Mouse (Mus musculus): ENCODE results near the gene Cacna1c. TPM values are rescaled to one million over a fixed set of nuclear protein-coding genes. Genes with fewer than 3 reads are reported as not detected.

Cacna1c gene
- polyA plus RNA-seq, 1 experiment from 2014 or later: 13.7 TPM

GRCm38 (mm10) chr6:119199274-119199879 is 3.2 kb upstream of the Cacna1c start:
- Histone ChIP-seq H3K9ac (replicated peaks; ENCODE audit: low read depth, low read length) (no peak overlapping the region), H3K4me2 (ENCODE audit: low read depth, low read length) (no peak overlapping the region), H3K4me3 (ENCODE audit: low read depth, low read length) (no peak overlapping the region), H3K4me1 (ENCODE audit: control insufficient read depth, insufficient read depth, low read length) (no peaks in the 10 kb centered on the region), H3K27ac (ENCODE audit: low read depth, low read length) (no peak overlapping the region), H3K9me3 (ENCODE audit: control insufficient read depth, low read length) (no peaks in the 10 kb centered on the region), H3K36me3 (ENCODE audit: control insufficient read depth, insufficient read depth, low read length) (no peaks in the 10 kb centered on the region; the same call in 1 of the 2 replicates), H3K27me3 (ENCODE audit: control insufficient read depth, insufficient read depth, low read length) (no peaks in the 10 kb centered on the region)
- no peak for ATAC-seq (ENCODE audit: low read depth)
- 21% methylated on average over 8 of the region's 8 CpGs for WGBS

- Histone ChIP-seq H3K9ac (replicated peaks; ENCODE audit: low read depth, low read length) (no peak overlapping the region), H3K4me1 (ENCODE audit: control insufficient read depth, insufficient read depth, low read length) (no peaks in the 10 kb centered on the region), H3K36me3 (ENCODE audit: control insufficient read depth, insufficient read depth, low read length) (peaks cover 2% of the 10 kb centered on the region; the same call in 1 of the 2 replicates), H3K27ac (ENCODE audit: low read depth, low read length) (no peak overlapping the region), H3K27me3 (ENCODE audit: control insufficient read depth, insufficient read depth, low read length) (no peaks in the 10 kb centered on the region), H3K9me3 (ENCODE audit: control insufficient read depth, low read length) (no peaks in the 10 kb centered on the region), H3K4me3 (ENCODE audit: low read depth, low read length) (no peak overlapping the region), H3K4me2 (ENCODE audit: low read depth, low read length) (no peak overlapping the region)
- no peak for ATAC-seq (ENCODE audit: low read depth)
- WGBS: 36% methylated on average over 15 of the region's 15 CpGs
Measured at GRCm38 (mm10) chr6:119198534-119199273, 2.5 kb upstream of the Cacna1c start.

- no peak overlapping the region for H3K27ac ChIP-seq (ENCODE audit: low read depth, low read length)
- no peak overlapping the region for H3K4me2 ChIP-seq (ENCODE audit: low read depth, low read length)
- no peaks in the 10 kb centered on the region for H3K9me3 ChIP-seq (ENCODE audit: control insufficient read depth, low read length)
- 89% methylated on average over 7 of the region's 7 CpGs for WGBS
- H3K4me1 ChIP-seq (ENCODE audit: control insufficient read depth, insufficient read depth, low read length): no peaks in the 10 kb centered on the region
- H3K27me3 ChIP-seq (ENCODE audit: control insufficient read depth, insufficient read depth, low read length): no peaks in the 10 kb centered on the region
- H3K36me3 ChIP-seq (ENCODE audit: control insufficient read depth, insufficient read depth, low read length): peaks cover 28% of the 10 kb centered on the region
- no peak overlapping the region for H3K9ac ChIP-seq (replicated peaks; ENCODE audit: low read depth, low read length)
- ATAC-seq (ENCODE audit: low read depth): no peak
- no peak overlapping the region for H3K4me3 ChIP-seq (ENCODE audit: low read depth, low read length)
Measured at GRCm38 (mm10) chr6:119194601-119195000, 1.6 kb downstream of the Cacna1c start.

- WGBS: 83% methylated on average over 9 of the region's 9 CpGs
Measured at GRCm38 (mm10) chr6:119194161-119194560, 2.1 kb downstream of the Cacna1c start.

GRCm38 (mm10) chr6:119193571-119194154 is 2.6 kb downstream of the Cacna1c start:
- 92% methylated on average over 15 of the region's 15 CpGs for WGBS
- no peak for ATAC-seq (ENCODE audit: low read depth)
- H3K36me3 ChIP-seq (ENCODE audit: control insufficient read depth, insufficient read depth, low read length): peaks cover 30% of the 10 kb centered on the region

More at GRCm38 (mm10) chr6:119194161-119194560, 2.1 kb downstream of the Cacna1c start:
- Histone ChIP-seq H3K4me3 (ENCODE audit: low read depth, low read length) (no peak overlapping the region), H3K27ac (ENCODE audit: low read depth, low read length) (no peak overlapping the region), H3K4me2 (ENCODE audit: low read depth, low read length) (no peak overlapping the region), H3K4me1 (ENCODE audit: control insufficient read depth, insufficient read depth, low read length) (no peaks in the 10 kb centered on the region), H3K36me3 (ENCODE audit: control insufficient read depth, insufficient read depth, low read length) (peaks cover 30% of the 10 kb centered on the region), H3K27me3 (ENCODE audit: control insufficient read depth, insufficient read depth, low read length) (no peaks in the 10 kb centered on the region), H3K9ac (replicated peaks; ENCODE audit: low read depth, low read length) (no peak overlapping the region), H3K9me3 (ENCODE audit: control insufficient read depth, low read length) (no peaks in the 10 kb centered on the region)
- ATAC-seq (ENCODE audit: low read depth): no peak

GRCm38 (mm10) chr6:119191478-119191877 is 4.7 kb downstream of the Cacna1c start:
- H3K4me3 ChIP-seq (ENCODE audit: low read depth, low read length): no peak overlapping the region
- no peak for ATAC-seq (ENCODE audit: low read depth)
- H3K9me3 ChIP-seq (ENCODE audit: control insufficient read depth, low read length): no peaks in the 10 kb centered on the region
- no peaks in the 10 kb centered on the region for H3K27me3 ChIP-seq (ENCODE audit: control insufficient read depth, insufficient read depth, low read length)
- no peak overlapping the region for H3K27ac ChIP-seq (ENCODE audit: low read depth, low read length)
- H3K4me1 ChIP-seq (ENCODE audit: control insufficient read depth, insufficient read depth, low read length): no peaks in the 10 kb centered on the region
- H3K4me2 ChIP-seq (ENCODE audit: low read depth, low read length): no peak overlapping the region
- H3K36me3 ChIP-seq (ENCODE audit: control insufficient read depth, insufficient read depth, low read length): peaks cover 35% of the 10 kb centered on the region
- no peak overlapping the region for H3K9ac ChIP-seq (replicated peaks; ENCODE audit: low read depth, low read length)
- WGBS: 96% methylated on average over 4 of the region's 4 CpGs

More at GRCm38 (mm10) chr6:119193571-119194154, 2.6 kb downstream of the Cacna1c start:
- no peaks in the 10 kb centered on the region for H3K9me3 ChIP-seq (ENCODE audit: control insufficient read depth, low read length)
- H3K4me2 ChIP-seq (ENCODE audit: low read depth, low read length): no peak overlapping the region
- no peak overlapping the region for H3K27ac ChIP-seq (ENCODE audit: low read depth, low read length)
- H3K27me3 ChIP-seq (ENCODE audit: control insufficient read depth, insufficient read depth, low read length): no peaks in the 10 kb centered on the region
- no peak overlapping the region for H3K4me3 ChIP-seq (ENCODE audit: low read depth, low read length)
- no peak overlapping the region for H3K9ac ChIP-seq (replicated peaks; ENCODE audit: low read depth, low read length)
- H3K4me1 ChIP-seq (ENCODE audit: control insufficient read depth, insufficient read depth, low read length): no peaks in the 10 kb centered on the region

- ATAC-seq (ENCODE audit: low read depth): no peak
- WGBS: 69% methylated on average over 6 of the region's 6 CpGs
- no peaks in the 10 kb centered on the region for H3K9me3 ChIP-seq (ENCODE audit: control insufficient read depth, low read length)
- no peak overlapping the region for H3K4me3 ChIP-seq (ENCODE audit: low read depth, low read length)
- no peak overlapping the region for H3K27ac ChIP-seq (ENCODE audit: low read depth, low read length)
- H3K36me3 ChIP-seq (ENCODE audit: control insufficient read depth, insufficient read depth, low read length): peaks cover 28% of the 10 kb centered on the region
- no peaks in the 10 kb centered on the region for H3K27me3 ChIP-seq (ENCODE audit: control insufficient read depth, insufficient read depth, low read length)
- no peaks in the 10 kb centered on the region for H3K4me1 ChIP-seq (ENCODE audit: control insufficient read depth, insufficient read depth, low read length)
- H3K4me2 ChIP-seq (ENCODE audit: low read depth, low read length): no peak overlapping the region
- H3K9ac ChIP-seq (replicated peaks; ENCODE audit: low read depth, low read length): no peak overlapping the region
Measured at GRCm38 (mm10) chr6:119187631-119188030, 8.6 kb downstream of the Cacna1c start.

GRCm38 (mm10) chr6:119186658-119187057 is 9.6 kb downstream of the Cacna1c start:
- Histone ChIP-seq H3K36me3 (ENCODE audit: control insufficient read depth, insufficient read depth, low read length) (peaks cover 24% of the 10 kb centered on the region), H3K9ac (replicated peaks; ENCODE audit: low read depth, low read length) (no peak overlapping the region)
- WGBS: 66% methylated on average over 8 of the region's 8 CpGs

GRCm38 (mm10) chr6:119183781-119184180 is 12.4 kb downstream of the Cacna1c start:
- ATAC-seq (ENCODE audit: low read depth): no peak
- WGBS: 66% methylated on average over 3 of the region's 3 CpGs
- H3K9ac ChIP-seq (replicated peaks; ENCODE audit: low read depth, low read length): no peak overlapping the region

More at GRCm38 (mm10) chr6:119186658-119187057, 9.6 kb downstream of the Cacna1c start:
- Histone ChIP-seq H3K27ac (ENCODE audit: low read depth, low read length) (no peak overlapping the region), H3K4me2 (ENCODE audit: low read depth, low read length) (no peak overlapping the region), H3K9me3 (ENCODE audit: control insufficient read depth, low read length) (no peaks in the 10 kb centered on the region), H3K4me1 (ENCODE audit: control insufficient read depth, insufficient read depth, low read length) (no peaks in the 10 kb centered on the region), H3K27me3 (ENCODE audit: control insufficient read depth, insufficient read depth, low read length) (no peaks in the 10 kb centered on the region), H3K4me3 (ENCODE audit: low read depth, low read length) (no peak overlapping the region)
- ATAC-seq (ENCODE audit: low read depth): no peak

More at GRCm38 (mm10) chr6:119183781-119184180, 12.4 kb downstream of the Cacna1c start:
- H3K4me1 ChIP-seq (ENCODE audit: control insufficient read depth, insufficient read depth, low read length): no peaks in the 10 kb centered on the region
- no peak overlapping the region for H3K4me2 ChIP-seq (ENCODE audit: low read depth, low read length)
- no peaks in the 10 kb centered on the region for H3K9me3 ChIP-seq (ENCODE audit: control insufficient read depth, low read length)
- H3K36me3 ChIP-seq (ENCODE audit: control insufficient read depth, insufficient read depth, low read length): 0 out of 2 replicates have a peak, but pooled peaks cover 4% of the 10 kb centered on the region
- H3K27me3 ChIP-seq (ENCODE audit: control insufficient read depth, insufficient read depth, low read length): no peaks in the 10 kb centered on the region
- no peak overlapping the region for H3K27ac ChIP-seq (ENCODE audit: low read depth, low read length)
- H3K4me3 ChIP-seq (ENCODE audit: low read depth, low read length): no peak overlapping the region
